Mouse (Mus musculus): ENCODE results near the gene Foxred2.

The Foxred2 gene

DNA sequence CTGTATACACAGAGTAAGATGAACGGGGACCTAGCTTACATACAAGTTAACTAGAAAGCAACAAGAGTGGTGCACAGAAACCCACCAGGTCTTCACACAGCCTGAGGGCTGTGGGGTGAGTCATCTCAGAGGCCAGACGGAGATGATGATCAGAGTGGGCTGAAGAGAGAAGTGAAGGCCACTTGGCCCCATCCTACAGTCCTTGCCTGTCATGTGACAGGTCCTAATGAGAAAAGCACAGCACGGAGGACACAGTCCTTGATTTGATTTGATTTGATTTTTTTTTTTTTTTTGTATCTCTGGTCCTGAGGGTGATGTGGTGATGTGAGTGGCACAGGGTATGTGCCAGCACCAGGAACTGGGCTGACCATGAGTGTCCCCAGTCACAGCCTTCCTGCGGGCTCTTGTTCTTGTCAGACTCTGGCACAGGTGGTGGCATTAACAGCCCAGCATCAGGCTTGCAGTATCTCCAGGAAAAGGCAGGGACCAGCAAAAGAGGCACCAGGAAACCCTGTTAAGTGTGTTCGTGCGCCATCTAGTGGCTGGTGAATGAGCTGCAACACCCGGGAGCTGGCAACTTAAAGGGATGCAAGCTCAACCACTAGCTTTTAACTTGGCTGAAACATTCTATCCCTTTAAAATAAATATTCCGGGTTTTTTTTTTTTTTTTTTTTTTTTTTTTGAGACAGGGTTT lies 39.5 kb downstream of the Foxred2 start:
- no peak for DNase-seq (ENCODE audit: low read depth, low spot score)

DNA sequence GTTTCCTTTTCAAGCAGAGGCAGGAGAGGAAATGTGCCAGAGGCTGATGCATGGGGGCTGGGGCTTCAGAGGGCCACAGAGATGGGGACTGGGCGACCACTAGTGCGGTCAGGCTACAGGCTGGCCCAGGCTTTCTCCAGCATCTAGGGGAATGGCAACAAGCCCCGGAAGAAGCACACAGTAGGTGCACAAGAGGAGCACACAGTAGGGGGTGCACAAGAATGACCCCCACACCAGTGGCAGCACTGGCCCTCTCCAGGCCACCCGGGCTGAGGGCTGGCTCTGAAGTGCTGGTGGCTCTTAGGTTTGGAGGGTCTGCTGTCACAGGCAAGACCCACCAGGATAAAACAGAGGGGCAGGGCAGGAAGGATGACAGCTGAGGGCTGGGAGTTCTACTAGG lies 41.2 kb downstream of the Foxred2 start:
- no peak for DNase-seq (ENCODE audit: low read depth, low spot score)

GRCm38 (mm10) chr15:77914507-77914906 lies 42.0 kb downstream of the Foxred2 start:
- DNase-seq (ENCODE audit: low read depth, low spot score), result no peak

GRCm38 (mm10) chr15:77913054-77913453 lies 43.5 kb downstream of the Foxred2 start:
- DNase-seq (ENCODE audit: low read depth, low spot score), result no peak

DNA sequence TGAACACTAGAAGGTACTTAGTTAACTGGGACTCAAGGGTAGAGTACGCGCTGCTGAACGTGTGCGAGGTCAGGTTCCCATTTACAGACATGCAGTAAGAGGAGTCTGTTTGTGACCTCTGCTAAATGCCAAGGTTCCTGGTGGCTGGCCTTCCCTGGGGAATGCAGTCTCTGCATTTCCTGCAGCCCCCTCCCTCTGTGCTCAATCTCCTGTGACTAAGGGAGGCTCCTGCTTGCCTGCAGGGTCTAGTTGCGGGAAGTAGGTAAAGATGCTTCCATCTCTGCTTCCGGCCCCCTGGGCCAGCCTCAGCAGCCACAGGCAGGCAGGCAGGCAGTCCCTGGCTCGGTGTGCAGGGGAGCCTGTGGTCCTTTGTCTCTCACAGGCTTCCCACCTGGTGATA lies 43.9 kb downstream of the Foxred2 start:
- DNase-seq (ENCODE audit: low read depth, low spot score), result no peak

DNA sequence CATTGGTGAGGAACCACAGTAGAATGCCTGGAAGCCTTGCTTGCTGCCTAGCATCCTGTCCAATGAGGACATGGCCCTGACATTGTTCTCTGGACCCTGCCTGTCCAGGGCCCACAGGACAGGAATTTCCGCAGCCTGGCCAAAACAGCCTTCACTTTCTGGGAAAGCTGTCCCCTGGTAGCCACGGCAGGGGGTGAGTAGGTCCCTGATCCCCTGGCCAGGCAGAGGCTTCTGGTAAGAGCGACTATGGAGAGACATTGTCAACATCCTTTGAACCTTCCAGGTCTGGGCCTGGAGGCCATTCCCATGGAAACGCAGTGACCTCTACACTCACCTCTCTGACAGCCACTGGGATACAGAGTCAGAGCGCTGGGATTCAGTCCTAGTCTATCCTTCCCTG lies 44.5 kb downstream of the Foxred2 start:
- DNase-seq (ENCODE audit: low read depth, low spot score), result no peak

DNA sequence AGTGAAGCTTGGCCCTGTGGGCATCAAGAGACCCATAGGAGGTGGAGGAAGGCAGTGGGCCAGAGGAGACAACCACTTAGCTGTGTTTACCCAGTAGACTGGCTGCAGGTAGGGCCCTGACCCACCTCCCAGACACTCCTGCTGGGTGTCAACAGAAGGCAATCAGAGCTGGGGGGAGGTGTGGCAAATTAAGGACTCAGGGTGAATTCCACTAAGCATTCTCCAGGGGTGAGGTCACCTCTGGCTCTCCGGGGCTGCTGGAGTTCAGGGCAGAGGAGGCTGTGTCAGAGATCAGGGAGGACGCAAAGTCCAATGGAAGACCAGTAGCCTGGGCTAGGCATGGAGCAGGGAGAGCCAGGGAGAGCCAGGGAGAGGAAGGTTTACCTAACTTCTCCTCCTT lies 45.5 kb downstream of the Foxred2 start:
- no peak for DNase-seq (ENCODE audit: low read depth, low spot score)

DNA sequence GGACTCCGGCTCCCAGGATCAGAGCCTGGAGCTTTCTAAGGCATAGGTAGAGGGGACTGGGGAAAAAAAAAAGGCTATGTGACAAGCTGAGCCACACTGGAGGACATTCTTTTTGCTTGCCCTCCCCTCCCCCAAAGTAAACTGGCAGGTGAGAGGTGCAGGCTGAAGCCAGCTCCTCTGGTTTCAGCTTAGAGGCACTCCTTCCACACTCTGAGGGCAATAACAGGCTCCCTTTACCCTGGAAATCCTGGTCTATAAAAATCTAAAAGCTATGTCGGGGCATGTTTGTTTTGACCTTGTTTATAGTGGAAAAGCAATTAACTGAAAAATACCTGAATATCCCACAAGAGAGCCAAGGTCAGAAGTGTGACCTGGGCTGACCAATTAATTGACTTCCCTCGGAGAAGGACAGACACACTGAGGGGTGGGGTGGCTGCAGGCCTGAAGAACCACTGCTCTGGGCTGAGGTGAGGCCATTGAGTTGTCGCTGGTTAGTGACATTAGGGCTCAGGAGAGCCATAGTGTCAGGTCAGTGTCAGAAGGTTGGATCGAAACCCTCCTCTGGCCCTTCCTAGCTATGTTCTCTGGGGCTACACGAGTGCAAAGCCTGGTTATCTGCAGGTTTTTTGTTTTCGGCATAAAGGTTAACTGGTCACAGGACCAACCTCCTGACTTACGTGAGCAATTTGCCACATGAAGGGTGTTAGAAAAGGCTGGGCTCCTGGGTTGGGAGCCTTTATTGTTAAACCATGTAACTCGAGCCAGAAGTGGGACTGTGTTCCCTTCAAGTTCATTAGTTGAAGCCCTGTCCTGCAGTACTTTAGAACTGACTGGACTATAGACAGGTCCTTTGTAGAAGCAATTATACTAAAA lies 48.6 kb downstream of the Foxred2 start:
- DNase-seq (ENCODE audit: low read depth, low spot score), result no peak

- DNase-seq (ENCODE audit: low read depth, low spot score), result no peak
Measured at GRCm38 (mm10) chr15:77906545-77906944, 50.0 kb downstream of the Foxred2 start.

- no peak for DNase-seq (ENCODE audit: low read depth, low spot score)
Measured at GRCm38 (mm10) chr15:77906081-77906480, 50.4 kb downstream of the Foxred2 start.

GRCm38 (mm10) chr15:77905275-77905970 lies 51.1 kb downstream of the Foxred2 start:
- DNase-seq (ENCODE audit: low read depth, low spot score), result no peak

GRCm38 (mm10) chr15:77904363-77904892 lies 52.1 kb downstream of the Foxred2 start:
- DNase-seq (ENCODE audit: low read depth, low spot score), result no peak

DNA sequence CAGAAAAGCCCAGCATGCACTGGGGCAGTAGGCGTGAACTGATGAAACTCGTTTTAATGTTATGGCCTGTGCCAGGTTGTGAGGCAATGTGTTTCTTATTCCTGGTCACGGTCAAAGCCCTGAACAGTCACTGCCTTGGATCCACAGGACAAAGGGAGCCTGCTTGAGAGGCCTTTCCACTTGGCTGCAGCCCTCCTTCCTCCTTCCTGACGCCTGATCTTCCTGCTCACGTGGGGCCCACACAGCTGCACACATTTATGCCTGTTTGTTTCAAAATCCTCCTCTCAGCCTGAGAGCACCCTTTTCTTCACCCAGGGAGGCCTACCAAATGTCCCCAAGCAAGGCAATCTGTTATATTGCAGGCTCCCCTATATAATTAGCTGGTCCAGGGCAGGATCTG lies 53.3 kb downstream of the Foxred2 start:
- DNase-seq (ENCODE audit: low read depth, low spot score), result no peak

GRCm38 (mm10) chr15:77894926-77895325 lies 61.6 kb downstream of the Foxred2 start:
- no peak for DNase-seq (ENCODE audit: low read depth, low spot score)

DNA sequence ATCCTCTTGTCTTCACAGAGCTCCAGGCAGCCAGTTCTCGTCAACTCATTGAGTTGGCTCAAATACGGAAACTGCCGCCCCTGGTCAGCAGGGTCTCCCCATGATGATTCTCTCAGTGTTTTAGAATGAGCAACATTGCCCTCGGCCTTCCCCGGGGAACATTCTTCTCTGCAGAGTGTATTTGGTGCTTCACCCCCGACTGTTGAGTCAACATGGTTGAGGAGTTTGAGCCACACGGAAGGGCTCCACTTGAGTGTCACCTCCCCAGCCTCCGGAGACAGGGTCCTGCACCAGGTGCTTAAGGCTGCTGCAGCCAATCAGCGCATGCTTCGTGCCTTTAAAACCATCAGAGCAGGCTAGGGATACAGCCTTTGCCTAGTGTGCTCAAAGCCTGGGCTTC lies 63.2 kb downstream of the Foxred2 start:
- no peak for DNase-seq (ENCODE audit: low read depth, low spot score)

- DNase-seq (ENCODE audit: low read depth, low spot score), result no peak
Measured at GRCm38 (mm10) chr15:77892420-77892819, 64.1 kb downstream of the Foxred2 start.

DNA sequence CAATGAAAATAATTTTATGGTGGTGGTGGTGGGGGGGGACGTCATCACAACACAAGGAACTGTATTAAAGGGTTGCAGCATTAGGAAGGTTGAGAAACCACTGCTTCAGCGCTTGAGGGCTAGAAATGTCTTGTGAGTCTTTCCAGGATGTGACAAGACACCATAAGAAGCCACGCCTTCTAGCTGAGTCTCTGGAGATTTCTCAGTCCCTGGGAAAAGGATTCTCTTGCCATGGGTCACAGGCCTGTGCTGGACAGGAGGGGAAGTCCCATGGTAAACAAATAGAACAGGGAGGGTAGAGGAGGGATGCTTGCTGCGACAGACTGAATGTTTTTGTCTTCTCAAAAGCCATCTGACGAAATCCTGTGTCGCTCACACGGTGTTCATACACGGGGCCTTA lies 64.8 kb downstream of the Foxred2 start:
- DNase-seq (ENCODE audit: low read depth, low spot score), result no peak

Data from brain, embryonic 18.5 days (tissue).